ENCODE assay signal across 1 mouse cellular context in the genomic region with DNA sequence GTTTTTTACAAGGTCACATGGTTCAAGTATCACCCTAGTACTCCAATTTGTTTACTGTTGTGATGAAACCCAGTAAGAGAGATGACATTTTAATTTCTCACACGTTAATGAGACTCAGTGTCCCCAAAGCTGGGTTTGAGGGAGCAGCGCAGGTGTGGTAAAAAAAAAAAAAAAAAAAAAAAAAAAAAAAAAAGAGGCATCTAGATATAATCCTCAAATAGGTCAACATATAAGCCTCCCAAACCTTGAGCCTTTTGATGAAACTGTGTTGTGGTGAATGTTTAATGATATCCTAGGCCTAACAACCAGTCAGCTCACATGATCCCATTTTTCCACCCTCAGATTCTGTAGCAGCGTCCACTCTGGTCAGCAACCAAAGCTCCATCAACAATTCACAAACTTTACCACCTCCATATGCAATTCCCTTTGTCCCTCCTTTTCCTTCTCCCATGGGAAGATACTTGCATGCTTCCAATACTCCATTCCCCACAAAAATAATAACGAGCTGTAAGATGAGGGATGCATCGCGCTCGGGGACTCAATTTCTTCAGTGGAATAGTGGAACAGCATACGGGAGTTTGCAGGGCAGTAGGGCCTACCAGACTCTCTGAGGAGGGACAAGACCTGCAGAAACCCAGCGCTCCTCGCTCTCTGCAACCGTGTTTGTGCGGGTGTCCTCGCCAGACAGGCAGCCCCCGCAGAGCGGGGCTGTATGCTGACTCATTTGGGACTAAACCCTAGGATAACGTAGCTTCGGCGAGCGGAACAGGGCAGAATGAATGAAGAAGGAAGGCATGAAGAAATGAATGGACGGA.
TF ChIP-seq lines count a peak whose summit lies in the region.

No protein-coding gene starts in this region.

TF ChIP-seq in CH12.LX, 34 proteins besides CTCF, POLR2A, EP300 and RAD21:
- TF ChIP-seq NRF1 (IDR thresholded peaks at IDR 0.05; ENCODE audit: low read depth, low read length) (no peak), ZKSCAN1 (IDR thresholded peaks at IDR 0.05; ENCODE audit: borderline replicate concordance, low read depth, low read length) (no peak), ZNF384 (IDR thresholded peaks at IDR 0.05; ENCODE audit: low read depth, low read length) (peak; percentile 70), MAFK (IDR thresholded peaks at IDR 0.05; ENCODE audit: insufficient replicate concordance, low read length) (no peak)
